Mouse (Mus musculus) small intestine, adult 2 months (tissue): ENCODE measurements around the gene Ltc4s.

Experiments used
- CTCF ChIP-seq: fragments of 200-500 bp; IDR thresholded peaks from 2 replicates; pipeline ENCODE4 v1.5.1; 2012; ENCODE audit warnings: low read depth, mild to moderate bottlenecking, control low read depth, inconsistent platforms, low read length, moderate library complexity, mixed read lengths; ENCODE audit not compliant: insufficient replicate concordance, insufficient read length; ENCODE audit errors: extremely low read depth
- POLR2A ChIP-seq: fragments of 200-500 bp; IDR thresholded peaks from 2 replicates; pipeline ENCODE4 v1.6.1; 2012; ENCODE audit warnings: low read depth, mild to moderate bottlenecking, control low read depth, inconsistent platforms, low read length, moderate library complexity

- TF ChIP-seq POLR2A: no peak
- TF ChIP-seq CTCF: no peak
Observed at GRCm38 (mm10) chr11:50277025-50277424, 38.6 kb upstream of the Ltc4s start.
